ENCODE assay signal across 10 mouse cellular contexts in the genomic region with DNA sequence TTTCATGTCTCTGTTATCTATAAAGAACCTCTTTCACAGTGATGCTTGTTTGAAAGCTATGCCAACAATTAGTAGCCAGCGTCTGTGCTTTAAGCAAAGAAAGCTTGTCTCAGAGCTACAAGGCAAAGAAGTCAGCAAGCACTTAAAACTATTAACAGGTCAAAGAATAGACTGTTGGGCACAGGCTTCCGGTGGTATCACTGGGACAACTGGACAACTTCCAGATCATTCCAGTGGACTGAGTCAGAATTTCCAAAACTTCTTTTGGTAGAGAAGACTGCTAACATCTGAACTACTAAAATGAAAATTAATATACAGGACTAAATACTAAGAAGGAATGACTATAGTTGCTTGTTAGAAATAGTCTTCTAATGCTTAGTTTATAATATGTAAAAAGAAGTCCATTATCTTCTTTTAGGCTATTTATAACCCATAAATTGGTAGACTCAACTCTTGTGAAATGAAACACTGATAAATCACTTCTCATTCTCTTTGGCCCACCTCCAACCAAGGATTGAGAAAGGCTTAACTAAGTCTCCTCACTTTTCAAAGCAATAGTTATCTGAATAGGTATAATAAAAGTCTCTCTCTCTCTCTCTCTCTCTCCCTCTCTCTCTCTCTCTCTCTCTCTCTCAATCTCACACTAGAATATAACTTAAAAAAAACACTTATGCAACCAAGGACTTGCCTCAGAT.
A peak's percentile ranks its signal among the peaks of the same experiment; 100 is the strongest.
DNase-seq lines count a peak whose midpoint lies in the region; ATAC-seq and TF ChIP-seq lines count a peak whose summit lies in the region.
"Had no signal": no experiment of that assay in that cellular context is flagged by ENCODE, and none has a peak within 500 bp of the region (broad histone marks: within the 10 kb centered on the region; RNA-seq: fewer than 3 reads in every experiment).

No protein-coding gene starts in this region.

- H3K36me3 ChIP-seq in heart, embryonic 15.5 days, result no peaks in the 10 kb centered on the region
- H3K36me3 ChIP-seq in hindbrain, embryonic 10.5 days, result 0 out of 2 replicates have a peak, but pooled peaks cover 6% of the 10 kb centered on the region

- H3K4me3 ChIP-seq in gastrocnemius, adult 2 months, result no peak overlapping the region
- H3K4me3 ChIP-seq in heart, embryonic 15.5 days, result no peak overlapping the region
- no peak overlapping the region for H3K4me3 ChIP-seq in hindbrain, embryonic 10.5 days

- intact Hi-C loops in gastrocnemius, adult 2 months (cut with DNase I), result no loop called here

- no peaks in the 10 kb centered on the region for H3K9me3 ChIP-seq in heart, embryonic 15.5 days (replicated peaks)
- no peaks in the 10 kb centered on the region for H3K9me3 ChIP-seq in hindbrain, embryonic 10.5 days

- DNase-seq in gastrocnemius, adult 2 months, result no peak
- DNase-seq in gastrocnemius, adult 8-10 months (ENCODE audit: low spot score in 2 of 2), result no peak
- peak; percentile 90 for DNase-seq in 3T3-L1 (ENCODE audit: low read depth, low spot score)
- peak; percentile 23 to 51 for DNase-seq in adrenal gland, postnatal 36 days
- no peak for DNase-seq in embryo, embryonic 9.5 days (ENCODE audit: extremely low spot score)
- DNase-seq in hindbrain, embryonic 10.5 days (ENCODE audit: low spot score), result no peak
- DNase-seq: embryo, embryonic 11 days; kidney, adult 18-20 months had no signal

- H3K4me1 ChIP-seq in heart, embryonic 15.5 days (replicated peaks), result peaks cover 18% of the 10 kb centered on the region
- no peaks in the 10 kb centered on the region for H3K4me1 ChIP-seq in hindbrain, embryonic 10.5 days (replicated peaks)

- H3K9ac ChIP-seq in heart, embryonic 15.5 days, result no peak overlapping the region

- peak overlapping the region; percentile 33; the same call in 1 of the 2 replicates for H3K4me2 ChIP-seq in heart, embryonic 15.5 days

- no peaks in the 10 kb centered on the region for H3K27me3 ChIP-seq in heart, embryonic 15.5 days
- H3K27me3 ChIP-seq in hindbrain, embryonic 10.5 days (ENCODE audit: insufficient read depth, poor library complexity, severe bottlenecking), result no peaks in the 10 kb centered on the region

- H3K27ac ChIP-seq in gastrocnemius, adult 2 months, result peak overlapping the region; percentile 60
- peak overlapping the region; percentile 86 for H3K27ac ChIP-seq in heart, embryonic 15.5 days
- no peak overlapping the region for H3K27ac ChIP-seq in hindbrain, embryonic 10.5 days

- peak; percentile 72; the same call in 1 of the 2 replicates for ATAC-seq in heart, embryonic 15.5 days (replicated peaks; ENCODE audit: insufficient number of reproducible peaks, insufficient read depth, low FRiP score, low read depth)
- ATAC-seq in activated CD4-positive, CD25-positive, alpha-beta regulatory T cell, adult 4 months, result no peak

- no peak for TF ChIP-seq CTCF in gastrocnemius, adult 2 months (IDR thresholded peaks at IDR 0.05)

- WGBS in heart, embryonic 15.5 days, result 19% methylated on average over 2 of the region's 2 CpGs
- 93% methylated on average over 2 of the region's 2 CpGs for WGBS in hindbrain, embryonic 10.5 days

Comparison
In these comparisons a context has a peak if more than half of its experiments do, and no peak if none do; other contexts are left out.
1. DNase-seq: peak in 3T3-L1 (single experiment) and adrenal gland, postnatal 36 days (2 of 2); none in gastrocnemius, adult 2 months (single experiment), gastrocnemius, adult 8-10 months (0 of 2), embryo, embryonic 9.5 days (single experiment) and hindbrain, embryonic 10.5 days (single experiment).